Mouse (Mus musculus) liver, embryonic 11.5 days (tissue): ENCODE results near the gene Cd52. TPM values are rescaled to one million over a fixed set of nuclear protein-coding genes. Genes with fewer than 3 reads are reported as not detected.

Experiments used
- ATAC-seq: fragments of 200-750 bp; cut with Nextera tagmentation; replicated peaks from 2 replicates; pipeline ENCODE4 v1.8.0; 2017; ENCODE audit warnings: moderate number of reproducible peaks, mild to moderate bottlenecking, moderate TSS enrichment, moderate library complexity; ENCODE audit not compliant: low FRiP score
- DNase-seq: peaks from one replicate; pipeline ENCODE4 v3.0.0-alpha.2; 2017; ENCODE audit warnings: low spot score
- H3K27ac ChIP-seq: fragments of 300-500 bp; sonication (generic); 2 replicates; pipeline ENCODE4 v1.5.1; 2014; ENCODE audit warnings: mild to moderate bottlenecking, low read depth, low read length, control low read depth
- H3K27me3 ChIP-seq: fragments of 300-500 bp; sonication (generic); replicated peaks from 2 replicates; pipeline ENCODE4 v1.6.1; 2014; ENCODE audit warnings: low read length, mixed read lengths; ENCODE audit not compliant: control insufficient read depth, insufficient read depth
- H3K36me3 ChIP-seq: fragments of 300-500 bp; sonication (generic); 2 replicates; pipeline ENCODE4 v1.6.1; 2014; ENCODE audit warnings: mild to moderate bottlenecking, low read length, moderate library complexity, mixed read lengths; ENCODE audit not compliant: control insufficient read depth, insufficient read depth
- H3K4me1 ChIP-seq: fragments of 300-500 bp; sonication (generic); replicated peaks from 2 replicates; pipeline ENCODE4 v1.6.1; 2014; ENCODE audit warnings: low read length, mixed read lengths; ENCODE audit not compliant: control insufficient read depth, insufficient read depth
- H3K4me2 ChIP-seq: fragments of 300-500 bp; sonication (generic); 2 replicates; pipeline ENCODE4 v1.6.1; 2014; ENCODE audit warnings: mild to moderate bottlenecking, control low read depth, moderate library complexity
- H3K4me3 ChIP-seq: fragments of 300-500 bp; sonication (generic); 2 replicates; pipeline ENCODE4 v1.5.1; 2014; ENCODE audit warnings: low read depth, low read length, control low read depth
- H3K9ac ChIP-seq: fragments of 300-500 bp; sonication (generic); 2 replicates; pipeline ENCODE4 v1.6.1; 2014; ENCODE audit warnings: low read depth, low read length, control low read depth
- H3K9me3 ChIP-seq: fragments of 300-500 bp; sonication (generic); 2 replicates; pipeline ENCODE4 v1.6.1; 2016; ENCODE audit warnings: low read length, inconsistent platforms, mixed read lengths; ENCODE audit not compliant: control insufficient read depth
- WGBS: fragments of 180-500 bp; shearing (Covaris S2); extraction: QIAGEN DNeasy Blood & Tissue Kit; methylation state at CpG from one replicate; pipeline ENCODE4 v1.1.7; 2014; 5-methylcytosine and 5-hydroxymethylcytosine counted together
- polyA plus RNA-seq: library from polyadenylated mRNA; unstranded; fragments of >200 nt; fragmentation: Nextera tagmentation; extraction: Ambion mirVana; gene quantifications from 2 replicates; pipeline ENCODE4 v1.2.1, GENCODE M21; 2014

Gene Cd52
- polyA plus RNA-seq, 1 experiment from 2014 or later: 16.4 TPM

DNA sequence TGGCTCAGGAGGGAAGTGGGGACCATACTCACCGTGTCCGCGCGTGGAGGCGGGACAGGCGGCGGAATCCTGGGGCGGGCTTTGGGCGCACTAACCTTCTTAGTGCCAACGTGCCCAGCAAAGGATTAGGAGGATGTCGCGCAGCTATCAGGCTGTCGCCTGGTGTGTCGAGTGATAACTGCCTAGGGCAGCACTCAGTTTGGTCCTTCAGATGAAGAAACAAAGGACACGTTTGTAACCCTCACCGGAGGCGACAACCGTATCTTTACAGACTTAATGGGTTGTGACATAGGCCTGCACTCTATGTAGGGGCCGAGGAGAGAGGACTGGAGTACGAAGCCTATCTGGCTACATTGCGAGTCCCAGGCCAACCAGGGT lies 7.8 kb upstream of the Cd52 start:
- Histone ChIP-seq H3K4me1 (peaks cover 14% of the 10 kb centered on the region), H3K4me2 (peak overlapping the region; percentile 81), H3K27me3 (no peaks in the 10 kb centered on the region), H3K9ac (peak overlapping the region; percentile 67), H3K27ac (0 out of 2 replicates have a peak overlapping the region, but pooled peaks have one; percentile 17), H3K9me3 (no peaks in the 10 kb centered on the region), H3K4me3 (peak overlapping the region; percentile 68), H3K36me3 (no peaks in the 10 kb centered on the region)
- WGBS: 3% methylated on average over 21 of the region's 21 CpGs
- ATAC-seq (peak; percentile 68), DNase-seq (no peak)

DNA sequence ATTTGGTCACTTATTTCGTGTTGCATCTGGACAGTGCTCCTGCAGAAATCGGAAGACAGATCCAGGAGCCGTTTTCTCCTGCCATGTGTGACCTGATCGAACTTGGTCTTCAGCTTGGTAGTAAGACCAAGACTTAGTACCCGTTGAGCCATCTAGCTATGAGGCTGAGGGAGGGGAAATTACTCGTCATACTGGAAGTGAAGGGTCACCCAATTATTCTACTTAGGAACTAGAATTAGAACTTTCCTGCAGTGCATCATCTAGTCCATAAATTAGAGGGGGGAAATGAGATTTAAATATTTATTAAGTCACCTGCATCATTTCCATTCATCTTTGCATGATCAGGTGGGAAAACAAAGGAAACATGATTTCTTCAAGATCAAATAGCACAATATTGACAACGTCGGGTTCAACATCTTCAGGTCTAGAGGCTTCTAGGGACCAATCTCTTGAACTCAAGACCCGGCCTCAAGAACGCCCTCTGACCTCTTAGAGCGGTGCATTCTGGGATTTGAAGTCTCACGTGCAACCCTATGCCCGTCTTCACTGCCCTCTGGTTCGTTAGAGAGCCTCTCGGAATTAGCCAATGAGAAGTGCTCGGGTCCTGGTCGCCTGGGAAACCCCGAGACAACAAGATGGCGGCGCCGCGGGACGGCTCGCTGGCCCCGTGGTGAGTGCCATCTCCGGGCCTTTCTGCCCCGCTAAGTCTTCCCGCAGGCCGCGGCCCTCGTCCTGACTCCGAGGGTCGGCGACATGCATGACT lies 7.3 kb upstream of the Cd52 start, which contains the start of gene Ubxn11:
Gene Ubxn11, plus strand, starts transcription at position 592 of the 763 bp plus-strand sequence.
- 16% methylated on average over 34 of the region's 34 CpGs for WGBS
- Histone ChIP-seq H3K4me1 (peaks cover 13% of the 10 kb centered on the region), H3K4me3 (peak within 1 kb of the TSS; percentile 68), H3K4me2 (peak within 1 kb of the TSS; percentile 81), H3K27me3 (no peaks in the 10 kb centered on the region), H3K9me3 (no peaks in the 10 kb centered on the region), H3K36me3 (no peaks in the 10 kb centered on the region), H3K27ac (0 out of 2 replicates have a peak within 1 kb of the TSS, but pooled peaks have one; percentile 17), H3K9ac (peak within 1 kb of the TSS; percentile 67)
- DNase-seq: peak; percentile 86
- peak; percentile 92 for ATAC-seq

- Histone ChIP-seq H3K36me3 (no peaks in the 10 kb centered on the region), H3K27me3 (no peaks in the 10 kb centered on the region), H3K9ac (no peak overlapping the region), H3K4me3 (no peak overlapping the region), H3K27ac (no peak overlapping the region), H3K4me1 (no peaks in the 10 kb centered on the region), H3K4me2 (no peak overlapping the region), H3K9me3 (no peaks in the 10 kb centered on the region)
- ATAC-seq: no peak
- 85% methylated on average over 4 of the region's 4 CpGs for WGBS
- no peak for DNase-seq
These were observed 5.4 kb upstream of the Cd52 start for GRCm38 (mm10) chr4:134100245-134100644.

DNA sequence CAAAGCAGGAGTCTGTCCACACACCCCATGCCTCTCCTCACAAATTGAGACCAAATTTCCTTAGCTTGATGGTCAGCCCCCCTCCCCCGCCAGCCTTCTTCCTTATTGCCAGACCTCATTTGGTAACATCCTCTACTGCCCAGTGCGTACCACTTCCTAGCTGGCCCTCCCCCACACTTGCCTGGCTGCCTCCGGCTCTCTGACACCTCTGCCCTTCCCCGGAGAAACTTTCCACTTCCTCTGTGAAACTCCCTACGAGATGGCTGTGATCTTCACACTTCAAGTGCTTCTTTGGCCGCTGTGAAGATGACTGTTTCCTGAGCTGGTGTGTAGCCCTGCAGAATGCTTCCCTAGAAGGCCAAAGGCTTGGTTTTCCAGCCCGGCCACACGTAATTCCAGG lies 3.7 kb upstream of the Cd52 start:
- Histone ChIP-seq H3K27me3 (no peaks in the 10 kb centered on the region), H3K36me3 (no peaks in the 10 kb centered on the region), H3K9ac (no peak overlapping the region), H3K4me2 (no peak overlapping the region), H3K27ac (no peak overlapping the region), H3K4me3 (no peak overlapping the region), H3K4me1 (no peaks in the 10 kb centered on the region), H3K9me3 (no peaks in the 10 kb centered on the region)
- ATAC-seq: no peak
- no peak for DNase-seq
- 41% methylated on average over 8 of the region's 8 CpGs for WGBS

GRCm38 (mm10) chr4:134097015-134097608 lies 2.2 kb upstream of the Cd52 start:
- DNase-seq: no peak
- no peak for ATAC-seq
- Histone ChIP-seq H3K4me1 (no peaks in the 10 kb centered on the region), H3K4me3 (no peak overlapping the region), H3K9ac (no peak overlapping the region), H3K27ac (no peak overlapping the region), H3K36me3 (no peaks in the 10 kb centered on the region), H3K4me2 (no peak overlapping the region), H3K9me3 (no peaks in the 10 kb centered on the region), H3K27me3 (no peaks in the 10 kb centered on the region)
- 44% methylated on average over 5 of the region's 5 CpGs for WGBS

- WGBS: 86% methylated on average over 3 of the region's 3 CpGs
- DNase-seq: no peak
- H3K27ac ChIP-seq: no peak overlapping the region
- no peak for ATAC-seq
- H3K4me2 ChIP-seq: no peak overlapping the region
- H3K9me3 ChIP-seq: no peaks in the 10 kb centered on the region
- H3K4me1 ChIP-seq: no peaks in the 10 kb centered on the region
- no peak overlapping the region for H3K4me3 ChIP-seq
- no peaks in the 10 kb centered on the region for H3K27me3 ChIP-seq
- no peaks in the 10 kb centered on the region for H3K36me3 ChIP-seq
- H3K9ac ChIP-seq: no peak overlapping the region
These were observed 1.2 kb upstream of the Cd52 start for GRCm38 (mm10) chr4:134096120-134096519.

GRCm38 (mm10) chr4:134094004-134094564 lies 798 bp downstream of the Cd52 start:
- 68% methylated on average over 7 of the region's 7 CpGs for WGBS
- ATAC-seq: no peak
- no peaks in the 10 kb centered on the region for H3K9me3 ChIP-seq
- no peak overlapping the region for H3K27ac ChIP-seq
- H3K4me2 ChIP-seq: no peak overlapping the region
- no peaks in the 10 kb centered on the region for H3K27me3 ChIP-seq
- no peak for DNase-seq
- H3K9ac ChIP-seq: no peak overlapping the region
- no peaks in the 10 kb centered on the region for H3K36me3 ChIP-seq
- H3K4me1 ChIP-seq: no peaks in the 10 kb centered on the region
- H3K4me3 ChIP-seq: no peak overlapping the region

- ATAC-seq (no peak), DNase-seq (no peak)
- H3K9ac ChIP-seq: no peak overlapping the region
- H3K27ac ChIP-seq: no peak overlapping the region
- H3K27me3 ChIP-seq: no peaks in the 10 kb centered on the region
- no peaks in the 10 kb centered on the region for H3K36me3 ChIP-seq
- no peak overlapping the region for H3K4me2 ChIP-seq
- H3K4me3 ChIP-seq: no peak overlapping the region
- WGBS: 63% methylated on average over 6 of the region's 6 CpGs
- no peaks in the 10 kb centered on the region for H3K9me3 ChIP-seq
- no peaks in the 10 kb centered on the region for H3K4me1 ChIP-seq
These were observed 2.2 kb downstream of the Cd52 start for GRCm38 (mm10) chr4:134092382-134093288.
